Mouse (Mus musculus) kidney, adult 2 months (tissue): ENCODE results near the gene Aanat.

Experiments
- CTCF ChIP-seq: fragments of 200-500 bp; conservative IDR thresholded peaks from 2 replicates; pipeline ENCODE4 v1.5.1; 2011; ENCODE audit warnings: low read depth, mild to moderate bottlenecking, control low read depth, low read length, moderate library complexity, mixed read lengths; ENCODE audit not compliant: insufficient read depth, insufficient read length
- POLR2A ChIP-seq: fragments of 200-500 bp; IDR thresholded peaks from one replicate; pipeline ENCODE4 v1.6.1; 2011; ENCODE audit warnings: low read depth, low read length, control low read depth

- TF ChIP-seq CTCF (no peak), POLR2A (no peak)
Observed at GRCm38 (mm10) chr11:116548780-116549179, 37.5 kb upstream of the Aanat start.
